Mouse (Mus musculus): ENCODE data around the gene Tex2. TPM values are rescaled to one million over a fixed set of nuclear protein-coding genes. Genes with fewer than 3 reads are reported as not detected.
"Not testable (repeated sequence)": the region's sequence is repeated elsewhere in the genome, so short reads cannot be mapped to it uniquely, and the experiment has no call there.

The Tex2 gene
- polyA plus RNA-seq, 1 experiment from 2014 or later: 24.0 TPM

DNA sequence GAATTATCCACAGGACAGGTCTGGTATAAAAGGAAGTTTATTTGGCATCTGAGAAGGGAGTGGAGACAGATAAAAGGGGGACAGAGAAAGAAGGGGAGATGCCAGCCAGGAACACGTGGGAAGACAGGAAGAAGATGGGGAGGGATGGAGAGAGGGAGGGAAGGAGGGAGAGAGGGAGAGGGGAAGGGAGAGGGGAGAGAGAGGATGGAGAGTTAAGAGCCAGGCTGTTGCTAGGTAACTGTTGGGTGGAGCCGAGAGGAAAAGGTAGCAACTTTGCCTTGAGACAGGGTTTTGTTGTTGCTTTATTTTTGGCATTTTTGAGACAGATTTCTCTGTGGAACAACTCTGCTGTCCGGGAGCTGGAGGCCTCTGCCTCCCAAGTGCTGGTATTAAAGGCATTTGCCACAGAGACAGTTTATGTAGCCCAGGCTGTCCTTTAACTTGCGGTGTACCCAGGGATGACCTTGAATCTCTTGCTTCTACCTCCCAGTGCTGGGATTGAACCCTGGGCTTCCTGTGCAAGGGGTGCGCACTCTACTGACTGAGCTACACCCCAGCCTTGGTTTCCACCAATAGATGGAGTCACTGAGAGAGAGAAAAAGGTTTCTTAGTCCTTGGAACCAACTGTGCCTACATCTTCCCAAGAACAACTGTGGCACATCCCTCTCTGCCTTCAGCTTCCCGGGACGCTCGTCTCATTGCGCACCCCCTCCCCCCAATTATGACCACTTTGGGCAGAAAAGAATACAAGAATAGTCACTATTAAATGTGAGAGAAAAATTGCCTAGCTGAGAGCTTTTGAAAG is 25.5 kb upstream of the Tex2 start:
- H3K4me2 ChIP-seq: no peak overlapping the region
- H3K4me1 ChIP-seq (replicated peaks): peaks cover 16% of the 10 kb centered on the region
- no peak for ATAC-seq (ENCODE audit: low read depth)
- H3K9ac ChIP-seq: no peak overlapping the region
- H3K9me3 ChIP-seq: no peaks in the 10 kb centered on the region
- 30% methylated on average over 9 of the region's 9 CpGs for WGBS
- no peak overlapping the region for H3K4me3 ChIP-seq
- H3K27ac ChIP-seq (replicated peaks): no peak overlapping the region
- peaks cover 9% of the 10 kb centered on the region; the same call in 1 of the 2 replicates for H3K27me3 ChIP-seq
- H3K36me3 ChIP-seq: no peaks in the 10 kb centered on the region

DNA sequence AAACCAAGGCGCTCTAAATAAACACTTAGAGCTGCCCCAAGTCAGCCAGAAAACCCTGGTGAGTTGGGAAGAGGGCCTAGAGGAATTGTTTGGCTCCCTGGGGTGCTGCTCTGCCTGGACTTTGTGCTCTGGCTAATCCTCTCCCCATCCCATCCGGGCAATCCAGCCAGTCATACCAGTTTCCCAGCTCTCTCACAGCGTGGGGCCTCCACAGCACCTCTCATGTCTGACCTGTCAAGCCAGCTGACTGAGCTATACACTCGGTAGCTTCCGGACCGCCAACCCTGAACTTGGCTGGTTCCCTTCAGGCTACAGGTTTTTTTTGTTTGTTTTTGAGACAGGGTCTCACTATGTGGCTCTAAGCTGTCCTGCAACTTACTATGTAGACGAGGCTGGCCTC is 24.5 kb upstream of the Tex2 start:
- WGBS: 17% methylated on average over 7 of the region's 7 CpGs
- H3K9ac ChIP-seq: no peak overlapping the region
- no peak overlapping the region for H3K27ac ChIP-seq (replicated peaks)
- peaks cover 16% of the 10 kb centered on the region for H3K4me1 ChIP-seq (replicated peaks)
- H3K9me3 ChIP-seq: 0 out of 2 replicates have a peak, but pooled peaks cover 3% of the 10 kb centered on the region
- H3K4me2 ChIP-seq: no peak overlapping the region
- H3K27me3 ChIP-seq: peaks cover 9% of the 10 kb centered on the region; the same call in 1 of the 2 replicates
- no peak for ATAC-seq (ENCODE audit: low read depth)
- no peaks in the 10 kb centered on the region for H3K36me3 ChIP-seq
- H3K4me3 ChIP-seq: no peak overlapping the region

DNA sequence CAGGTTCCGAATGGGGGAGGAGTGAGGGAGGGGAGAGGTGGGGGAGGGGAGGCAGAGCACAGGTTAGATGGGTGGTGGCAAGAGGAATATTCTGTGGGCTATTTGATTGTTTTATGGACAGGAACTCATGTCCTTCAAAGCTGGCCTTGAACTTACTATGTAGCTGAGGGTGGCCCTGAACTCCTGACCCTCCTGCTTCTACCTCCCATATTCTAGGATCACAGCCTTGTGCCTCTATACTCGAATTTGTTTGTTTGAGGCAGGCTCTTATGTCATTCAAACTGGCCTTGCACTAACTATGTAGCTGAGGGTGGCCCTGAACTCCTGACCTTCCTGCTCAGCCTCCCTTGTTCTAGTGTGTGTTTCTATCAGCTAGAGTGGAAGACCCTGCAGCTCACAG is 22.7 kb upstream of the Tex2 start:
- Histone ChIP-seq H3K27me3 (peaks cover 9% of the 10 kb centered on the region; the same call in 1 of the 2 replicates), H3K9me3 (0 out of 2 replicates have a peak, but pooled peaks cover 14% of the 10 kb centered on the region), H3K4me3 (no peak overlapping the region), H3K36me3 (no peaks in the 10 kb centered on the region), H3K4me1 (replicated peaks) (peaks cover 16% of the 10 kb centered on the region), H3K9ac (no peak overlapping the region), H3K27ac (replicated peaks) (no peak overlapping the region), H3K4me2 (no peak overlapping the region)
- 54% methylated on average over 2 of the region's 2 CpGs for WGBS
- ATAC-seq (ENCODE audit: low read depth): no peak

DNA sequence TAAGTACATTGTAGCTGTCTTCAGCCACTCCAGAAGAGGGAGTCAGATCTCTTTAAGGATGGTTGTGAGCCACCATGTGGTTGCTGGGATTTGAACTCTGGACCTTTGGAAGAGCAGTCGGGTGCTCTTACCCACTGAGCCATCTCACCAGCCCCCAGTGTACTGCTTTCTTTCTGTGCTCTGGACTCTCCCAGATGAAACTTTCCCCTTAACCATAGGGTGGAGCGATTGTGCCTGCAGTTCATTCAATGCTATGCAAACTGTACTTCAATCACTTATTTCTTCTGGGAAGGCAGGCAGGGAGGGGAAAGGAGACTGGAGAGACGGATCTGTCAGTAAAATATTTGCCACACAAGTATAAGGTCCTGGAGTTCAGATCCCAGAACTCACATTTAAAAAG is 21.0 kb upstream of the Tex2 start:
- H3K9ac ChIP-seq; H3K4me3 ChIP-seq; H3K27ac ChIP-seq (replicated peaks); H3K36me3 ChIP-seq; H3K4me2 ChIP-seq; ATAC-seq (ENCODE audit: low read depth); H3K27me3 ChIP-seq: not testable (repeated sequence)
- 97% methylated on average over 3 of the region's 3 CpGs for WGBS
- peaks cover 11% of the 10 kb centered on the region for H3K4me1 ChIP-seq (replicated peaks)
- 0 out of 2 replicates have a peak, but pooled peaks cover 14% of the 10 kb centered on the region for H3K9me3 ChIP-seq

DNA sequence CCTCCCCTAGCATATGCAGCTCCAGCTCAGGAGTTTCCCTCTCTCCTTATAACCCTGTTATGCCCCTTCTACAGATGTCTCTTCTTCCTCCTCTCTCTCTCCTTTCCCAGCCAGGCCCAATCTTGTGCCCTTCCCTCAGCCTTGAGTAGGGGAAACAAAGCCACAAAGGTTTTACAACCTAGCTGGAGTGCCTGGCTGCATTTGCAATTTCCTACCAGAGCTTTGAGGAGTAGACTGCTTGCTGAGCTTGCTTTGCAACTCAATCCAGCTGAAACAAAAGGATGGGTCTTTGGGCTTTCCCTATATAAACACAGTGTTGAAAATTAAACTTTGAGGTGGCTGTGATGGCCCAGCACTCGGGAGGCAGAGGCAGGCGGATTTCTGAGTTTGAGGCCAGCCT is 20.2 kb upstream of the Tex2 start:
- H3K36me3 ChIP-seq: no peaks in the 10 kb centered on the region
- H3K9me3 ChIP-seq: 0 out of 2 replicates have a peak, but pooled peaks cover 14% of the 10 kb centered on the region
- no peak overlapping the region for H3K4me2 ChIP-seq
- 75% methylated on average over 2 of the region's 2 CpGs for WGBS
- no peak for ATAC-seq (ENCODE audit: low read depth)
- H3K27me3 ChIP-seq: peaks cover 3% of the 10 kb centered on the region; the same call in 1 of the 2 replicates
- peaks cover 4% of the 10 kb centered on the region; the same call in 1 of the 2 replicates for H3K4me1 ChIP-seq (replicated peaks)
- H3K4me3 ChIP-seq: no peak overlapping the region
- H3K9ac ChIP-seq: no peak overlapping the region
- no peak overlapping the region for H3K27ac ChIP-seq (replicated peaks)

DNA sequence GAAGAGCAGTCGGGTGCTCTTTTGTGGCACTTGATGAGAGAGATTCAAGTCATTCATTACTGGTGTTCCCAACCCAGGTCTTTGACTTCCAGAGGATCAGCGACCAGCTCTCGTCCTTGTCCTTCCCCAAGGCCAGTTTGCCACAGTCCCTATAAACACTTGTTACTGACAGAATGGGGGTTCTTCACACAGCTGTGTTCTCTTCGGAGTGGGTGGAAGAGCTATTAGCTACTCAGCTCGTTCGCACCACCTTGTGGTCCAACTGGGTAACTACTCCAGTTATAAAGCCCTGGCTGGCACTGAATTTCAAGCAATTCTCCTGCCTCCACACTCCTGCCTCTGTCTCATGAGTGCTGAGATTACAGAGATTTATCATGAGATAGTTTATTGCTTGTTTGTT is 14.5 kb upstream of the Tex2 start:
- no peak overlapping the region for H3K4me3 ChIP-seq
- 0 out of 2 replicates have a peak, but pooled peaks cover 11% of the 10 kb centered on the region for H3K9me3 ChIP-seq
- ATAC-seq (ENCODE audit: low read depth): peak; percentile 56; the same call in 1 of the 2 replicates
- H3K4me1 ChIP-seq (replicated peaks): no peaks in the 10 kb centered on the region
- H3K27me3 ChIP-seq: no peaks in the 10 kb centered on the region
- no peaks in the 10 kb centered on the region for H3K36me3 ChIP-seq
- H3K27ac ChIP-seq (replicated peaks): no peak overlapping the region
- H3K4me2 ChIP-seq: no peak overlapping the region
- 22% methylated on average over 6 of the region's 6 CpGs for WGBS
- H3K9ac ChIP-seq: no peak overlapping the region

DNA sequence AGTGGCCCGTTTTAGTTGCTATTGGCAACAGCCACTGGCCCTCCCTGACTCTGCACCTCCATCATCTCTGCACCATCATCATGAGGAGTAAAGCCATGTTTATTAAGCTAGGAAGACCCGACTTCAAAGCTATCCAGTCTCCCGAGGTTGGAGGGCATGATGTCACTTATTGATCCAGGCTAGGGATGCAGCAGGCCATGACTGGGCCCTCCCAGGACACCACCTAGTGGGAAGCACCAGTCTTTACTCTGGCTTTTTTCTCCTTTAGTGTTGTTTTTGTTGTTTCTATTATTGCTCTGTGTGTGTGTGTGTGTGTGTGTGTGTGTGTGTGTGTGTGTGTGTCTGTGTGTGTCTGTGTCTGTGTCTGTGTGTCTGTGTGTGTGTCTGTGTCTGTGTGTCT is 12.4 kb upstream of the Tex2 start:
- Histone ChIP-seq H3K4me2 (no peak overlapping the region), H3K4me3 (no peak overlapping the region), H3K36me3 (no peaks in the 10 kb centered on the region), H3K27me3 (no peaks in the 10 kb centered on the region), H3K9me3 (no peaks in the 10 kb centered on the region), H3K27ac (replicated peaks) (no peak overlapping the region), H3K4me1 (replicated peaks) (no peaks in the 10 kb centered on the region), H3K9ac (no peak overlapping the region)
- no peak for ATAC-seq (ENCODE audit: low read depth)
- WGBS: 63% methylated on average over 3 of the region's 3 CpGs

DNA sequence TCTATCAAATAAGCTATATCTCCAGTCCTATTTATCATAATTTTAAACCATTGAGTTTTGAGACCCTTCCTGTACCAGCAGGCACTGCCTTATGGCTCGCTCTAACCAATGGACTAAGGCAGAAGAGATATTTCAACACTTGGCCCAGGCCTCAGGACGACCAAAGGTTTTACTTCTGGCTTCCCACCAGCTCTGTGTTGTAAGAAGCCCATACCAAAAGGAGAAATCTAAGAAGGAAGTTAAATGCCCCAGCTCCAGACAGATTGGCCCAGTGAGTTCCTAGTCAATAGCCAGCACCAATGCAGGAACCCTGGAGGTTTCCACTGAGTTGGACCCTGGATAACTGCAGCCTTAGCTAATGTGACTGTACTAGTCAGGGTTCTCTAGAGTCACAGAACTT is 10.4 kb upstream of the Tex2 start:
- no peaks in the 10 kb centered on the region for H3K4me1 ChIP-seq (replicated peaks)
- no peaks in the 10 kb centered on the region for H3K27me3 ChIP-seq
- H3K9me3 ChIP-seq: no peaks in the 10 kb centered on the region
- H3K9ac ChIP-seq: no peak overlapping the region
- H3K4me2 ChIP-seq: no peak overlapping the region
- WGBS: 82% methylated on average over 2 of the region's 2 CpGs
- H3K36me3 ChIP-seq: no peaks in the 10 kb centered on the region
- H3K4me3 ChIP-seq: no peak overlapping the region
- ATAC-seq (ENCODE audit: low read depth): no peak
- no peak overlapping the region for H3K27ac ChIP-seq (replicated peaks)

DNA sequence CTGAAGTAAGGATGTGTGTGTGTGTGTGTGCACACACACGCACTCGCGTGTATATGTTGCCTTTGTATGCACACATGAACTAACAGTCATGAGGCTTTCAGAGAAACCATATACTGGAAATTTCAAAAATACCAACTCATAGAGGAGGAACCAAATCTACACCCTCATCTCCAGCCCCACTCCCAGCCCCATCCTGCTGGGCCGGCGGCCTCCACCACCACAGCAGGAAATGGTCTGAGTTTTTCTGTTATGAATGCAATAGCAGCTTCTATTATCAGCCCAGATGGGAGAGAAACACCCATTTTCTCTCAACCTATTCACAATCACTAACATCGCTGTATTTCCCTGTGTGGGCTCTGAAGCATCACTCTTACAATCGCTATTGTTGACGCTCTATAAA is 8.8 kb upstream of the Tex2 start:
- no peaks in the 10 kb centered on the region for H3K27me3 ChIP-seq
- no peak overlapping the region for H3K4me2 ChIP-seq
- no peak overlapping the region for H3K9ac ChIP-seq
- H3K27ac ChIP-seq (replicated peaks): no peak overlapping the region
- H3K4me3 ChIP-seq: no peak overlapping the region
- H3K4me1 ChIP-seq (replicated peaks): no peaks in the 10 kb centered on the region
- ATAC-seq (ENCODE audit: low read depth): no peak
- no peaks in the 10 kb centered on the region for H3K9me3 ChIP-seq
- 79% methylated on average over 8 of the region's 8 CpGs for WGBS
- H3K36me3 ChIP-seq: no peaks in the 10 kb centered on the region

DNA sequence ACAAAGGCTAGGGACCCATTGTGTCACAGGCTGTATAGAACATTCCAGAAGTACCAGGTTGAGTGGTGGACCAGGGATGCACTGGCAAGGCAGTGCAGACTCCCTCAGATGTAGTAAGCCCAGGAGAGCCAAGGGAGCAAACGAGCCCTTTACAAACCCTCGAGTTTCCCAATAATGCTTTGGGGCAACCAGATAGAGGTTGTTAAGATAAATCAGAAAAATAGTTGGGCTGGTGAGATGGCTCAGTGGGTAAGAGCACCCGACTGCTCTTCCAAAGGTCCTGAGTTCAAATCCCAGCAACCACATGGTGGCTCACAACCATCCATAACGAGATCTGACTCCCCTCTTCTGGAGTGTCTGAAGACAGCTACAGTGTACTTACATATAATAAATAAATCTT is 5.5 kb upstream of the Tex2 start:
- not testable (repeated sequence) for H3K4me2 ChIP-seq; H3K4me3 ChIP-seq; ATAC-seq (ENCODE audit: low read depth); H3K27ac ChIP-seq (replicated peaks); H3K27me3 ChIP-seq; H3K36me3 ChIP-seq; H3K9ac ChIP-seq; H3K4me1 ChIP-seq (replicated peaks); H3K9me3 ChIP-seq
- WGBS: 88% methylated on average over 4 of the region's 4 CpGs

DNA sequence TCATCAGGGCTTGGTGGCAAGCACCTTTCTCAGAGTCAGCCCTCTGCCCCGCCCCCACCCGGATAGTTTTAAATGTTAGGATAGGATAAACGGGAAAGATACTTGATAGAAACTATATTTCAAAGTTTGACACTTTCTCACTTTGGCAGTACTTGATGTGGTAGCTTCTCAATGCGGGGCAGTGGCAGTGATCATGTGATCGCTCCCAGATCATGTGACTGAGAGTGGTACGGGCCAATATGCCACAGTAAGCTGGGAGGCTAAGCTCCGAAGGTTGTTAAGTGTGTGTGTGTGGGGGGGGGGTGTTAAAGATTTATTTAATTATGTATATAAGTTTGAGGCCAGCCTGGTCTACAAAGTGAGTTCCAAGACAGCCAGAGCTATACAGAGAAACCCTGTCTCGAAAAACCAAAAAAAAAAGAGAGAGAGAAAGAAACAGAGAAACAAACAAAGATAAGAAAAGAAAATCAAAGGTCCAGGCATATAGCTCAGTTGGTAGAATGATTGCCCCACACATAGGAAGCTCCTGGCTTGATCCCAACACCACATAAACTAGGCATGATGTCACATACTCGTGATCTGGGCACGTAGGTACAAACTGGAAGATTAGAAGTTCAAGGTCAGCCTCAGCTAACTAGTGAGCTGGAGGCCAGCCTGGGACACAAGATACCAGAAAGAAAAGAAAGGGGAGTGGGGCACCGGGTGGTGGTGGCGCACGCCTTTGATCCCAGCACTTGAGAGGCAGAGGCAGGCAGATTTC is 4.8 kb upstream of the Tex2 start:
- H3K9ac ChIP-seq: no peak overlapping the region
- peaks cover 4% of the 10 kb centered on the region; the same call in 1 of the 2 replicates for H3K27me3 ChIP-seq
- no peak for ATAC-seq (ENCODE audit: low read depth)
- 84% methylated on average over 13 of the region's 13 CpGs for WGBS
- no peaks in the 10 kb centered on the region for H3K36me3 ChIP-seq
- H3K9me3 ChIP-seq: no peaks in the 10 kb centered on the region
- H3K4me3 ChIP-seq: no peak overlapping the region
- H3K4me1 ChIP-seq (replicated peaks): peaks cover 4% of the 10 kb centered on the region
- no peak overlapping the region for H3K4me2 ChIP-seq
- no peak overlapping the region for H3K27ac ChIP-seq (replicated peaks)

DNA sequence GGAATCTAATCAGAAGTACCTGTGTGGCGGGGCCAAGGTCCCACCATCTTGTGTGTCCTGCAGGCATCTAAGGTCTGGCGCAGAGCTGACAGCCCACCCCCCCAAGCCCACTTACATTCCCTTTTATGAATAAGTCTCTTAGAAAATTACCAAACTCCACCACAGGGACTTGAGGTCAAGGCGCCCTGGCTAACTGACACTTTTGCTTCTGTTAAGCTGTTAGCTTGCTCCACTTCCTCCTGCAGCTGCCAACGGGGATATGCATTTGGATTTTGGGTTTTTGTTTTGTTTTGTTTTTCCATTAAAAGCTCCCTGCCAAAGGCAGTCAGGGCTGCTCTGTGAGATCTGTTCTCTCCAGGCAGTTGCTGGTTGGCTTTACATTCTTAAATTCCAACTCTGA is 2.3 kb upstream of the Tex2 start:
- 77% methylated on average over 4 of the region's 4 CpGs for WGBS
- Histone ChIP-seq H3K9ac (no peak overlapping the region), H3K27ac (replicated peaks) (no peak overlapping the region), H3K4me2 (no peak overlapping the region), H3K4me3 (no peak overlapping the region), H3K9me3 (no peaks in the 10 kb centered on the region), H3K27me3 (peaks cover 4% of the 10 kb centered on the region; the same call in 1 of the 2 replicates), H3K4me1 (replicated peaks) (peaks cover 21% of the 10 kb centered on the region), H3K36me3 (no peaks in the 10 kb centered on the region)
- ATAC-seq (ENCODE audit: low read depth): no peak

Measured in neural tube, embryonic 13.5 days (tissue).